In genomic region chr2:161389318-161389835, GRCm38 (mm10) we compare ENCODE assay signal across 18 mouse cellular contexts.
"Had no signal": no experiment of that assay in that cellular context is flagged by ENCODE, and none has a peak within 500 bp of the region (broad histone marks: within the 10 kb centered on the region; RNA-seq: fewer than 3 reads in every experiment).

No protein-coding gene starts in this region.

- H3K4me3 ChIP-seq: intestine, embryonic 15.5 days; kidney, embryonic 15.5 days; left cerebral cortex, adult 2 months; liver, embryonic 13.5 days; neural tube, embryonic 12.5 days had no signal

- DNase-seq: kidney, adult 11 months; kidney, adult 8-10 months; kidney, postnatal 10 days; kidney, postnatal 36 days; layer of hippocampus, postnatal 36 days; liver, embryonic 13.5 days; lung, adult 2 months; lung, postnatal 14 days; lung, postnatal 4 days; right cerebral cortex, adult 18-20 months; right cerebral cortex, postnatal 14 days; right cerebral cortex, postnatal 4 days; thymus, adult 18-20 months; thymus, postnatal 36 days had no signal

- H3K4me2 ChIP-seq: intestine, embryonic 15.5 days; kidney, embryonic 15.5 days; liver, embryonic 13.5 days; neural tube, embryonic 12.5 days had no signal

- H3K9me3 ChIP-seq: intestine, embryonic 15.5 days; kidney, embryonic 15.5 days; liver, embryonic 13.5 days; neural tube, embryonic 12.5 days had no signal

- ATAC-seq: intestine, embryonic 15.5 days had no signal

- H3K4me1 ChIP-seq: intestine, embryonic 15.5 days; kidney, embryonic 15.5 days; liver, embryonic 13.5 days had no signal

- H3K27me3 ChIP-seq: intestine, embryonic 15.5 days; liver, embryonic 13.5 days; neural tube, embryonic 12.5 days had no signal

- H3K27ac ChIP-seq: intestine, embryonic 15.5 days; kidney, embryonic 15.5 days; left cerebral cortex, adult 2 months; liver, embryonic 13.5 days; neural tube, embryonic 12.5 days had no signal

- H3K36me3 ChIP-seq: intestine, embryonic 15.5 days; kidney, embryonic 15.5 days; liver, embryonic 13.5 days; neural tube, embryonic 12.5 days had no signal

- H3K9ac ChIP-seq: intestine, embryonic 15.5 days; kidney, embryonic 15.5 days; liver, embryonic 13.5 days; neural tube, embryonic 12.5 days had no signal
